ENCODE assay signal across 8 mouse cellular contexts in genomic region chr13:59675151-59676011, GRCm38 (mm10). TPM values are rescaled to one million over a fixed set of nuclear protein-coding genes. Genes with fewer than 3 reads are reported as not detected.
DNase-seq lines count a peak whose midpoint lies in the region; ATAC-seq and TF ChIP-seq lines count a peak whose summit lies in the region.

TSS of gene Golm1 (minus strand) at chr13:59675811.

- peak within 1 kb of the TSS; percentile 74 for H3K4me2 ChIP-seq in forebrain, embryonic 14.5 days (ENCODE audit: low read length)
- H3K4me2 ChIP-seq in lung, embryonic 15.5 days, result peak within 1 kb of the TSS; percentile 80

- under 1% methylated on average over 48 of the region's 61 CpGs for WGBS in forebrain, embryonic 14.5 days
- WGBS in lung, embryonic 15.5 days, result under 1% methylated on average over 59 of the region's 61 CpGs

- H3K36me3 ChIP-seq in forebrain, embryonic 14.5 days (ENCODE audit: control insufficient read depth, insufficient read depth, low read length), result no peaks in the 10 kb centered on the region
- H3K36me3 ChIP-seq in lung, embryonic 15.5 days, result no peaks in the 10 kb centered on the region

- peak within 1 kb of the TSS; percentile 87 for H3K27ac ChIP-seq in forebrain, embryonic 14.5 days (ENCODE audit: low read depth, low read length)
- peak within 1 kb of the TSS; percentile 93 for H3K27ac ChIP-seq in layer of hippocampus, adult 2 months
- peak within 1 kb of the TSS; percentile 70 for H3K27ac ChIP-seq in lung, embryonic 15.5 days

- H3K4me1 ChIP-seq in forebrain, embryonic 14.5 days (ENCODE audit: control insufficient read depth, insufficient read depth, low read length), result peaks cover 5% of the 10 kb centered on the region
- H3K4me1 ChIP-seq in lung, embryonic 15.5 days, result peaks cover 8% of the 10 kb centered on the region

- peak; percentile 75 for DNase-seq in Muller cell, postnatal 12 days (ENCODE audit: inconsistent ontology term)
- peak; percentile 69 for DNase-seq in cerebellum, adult 11-12 months
- DNase-seq in forebrain, embryonic 14.5 days (ENCODE audit: low spot score), result peak; percentile 58
- DNase-seq in heart, postnatal 4 days, result peak; percentile 74
- DNase-seq in layer of hippocampus, adult 2 months (ENCODE audit: low spot score in 2 of 2), result no peak
- DNase-seq in thymus, postnatal 14 days, result peak; percentile 33

- no peaks in the 10 kb centered on the region for H3K9me3 ChIP-seq in forebrain, embryonic 14.5 days (replicated peaks; ENCODE audit: control insufficient read depth, low read length)
- no peaks in the 10 kb centered on the region for H3K9me3 ChIP-seq in lung, embryonic 15.5 days

- H3K9ac ChIP-seq in forebrain, embryonic 14.5 days (ENCODE audit: low read length), result peak within 1 kb of the TSS; percentile 90
- H3K9ac ChIP-seq in lung, embryonic 15.5 days, result peak within 1 kb of the TSS; percentile 72

- peak; percentile 66 for ATAC-seq in forebrain, embryonic 14.5 days
- peak; percentile 90 for ATAC-seq in lung, embryonic 15.5 days (ENCODE audit: borderline replicate concordance, extremely low read depth, low FRiP score, low TSS enrichment)
- peak; percentile 21; the same call in 1 of the 2 replicates for ATAC-seq in neutrophil, adult 5-6 weeks (ENCODE audit: extremely low read depth, insufficient number of reproducible peaks, low FRiP score, poor library complexity, severe bottlenecking)

- H3K4me3 ChIP-seq in forebrain, embryonic 14.5 days (ENCODE audit: low read depth, low read length), result peak within 1 kb of the TSS; percentile 81
- peak within 1 kb of the TSS; percentile 88 for H3K4me3 ChIP-seq in layer of hippocampus, adult 2 months
- H3K4me3 ChIP-seq in lung, embryonic 15.5 days, result peak within 1 kb of the TSS; percentile 83

- no peaks in the 10 kb centered on the region for H3K27me3 ChIP-seq in forebrain, embryonic 14.5 days (replicated peaks; ENCODE audit: control insufficient read depth, insufficient read depth, low read length)
- no peaks in the 10 kb centered on the region for H3K27me3 ChIP-seq in lung, embryonic 15.5 days

- TF ChIP-seq CTCF in layer of hippocampus, adult 2 months (conservative IDR thresholded peaks at IDR 0.05), result peak; percentile 32

RNA-seq across cellular contexts. Expression of gene Golm1, which starts in this region (rescaled TPM):
- polyA plus RNA-seq in forebrain, embryonic 14.5 days (2014; fragmentation: Nextera tagmentation; extraction: Ambion mirVana), result 50.1 and 57.7 TPM in 2 replicates
- total RNA-seq in heart, postnatal 4 days (2021), result 10 to 100 TPM; 29.0 to 31.5 TPM
- 10 to 100 TPM; 67.4 to 71.8 TPM for total RNA-seq in layer of hippocampus, adult 2 months (2021)
- 36.3 and 38.0 TPM in 2 replicates for polyA plus RNA-seq in lung, embryonic 15.5 days (2015; fragmentation: Nextera tagmentation; extraction: Ambion mirVana)
- total RNA-seq in neutrophil, adult 5-6 weeks (2017), result 20.0 and 22.6 TPM in 2 replicates

Comparison
In these comparisons a context has a peak if more than half of its experiments do, and no peak if none do; other contexts are left out.
1. DNase-seq: peak in Muller cell, postnatal 12 days (single experiment), cerebellum, adult 11-12 months (single experiment), forebrain, embryonic 14.5 days (single experiment), heart, postnatal 4 days (single experiment) and thymus, postnatal 14 days (single experiment); none in layer of hippocampus, adult 2 months (0 of 2).
2. ATAC-seq: peak in every context shown above with its lines; median percentile 90 in lung, embryonic 15.5 days; 66 in forebrain, embryonic 14.5 days; 21 in neutrophil, adult 5-6 weeks.
3. Peak in every context shown above with its lines, with median percentiles within 50 percentile points of each other: H3K27ac ChIP-seq and H3K4me3 ChIP-seq.